Mouse (Mus musculus) frontal cortex, postnatal 25 days (tissue): ENCODE measurements around the gene Chd3.
"Not testable (repeated sequence)": the region's sequence is repeated elsewhere in the genome, so short reads cannot be mapped to it uniquely, and the experiment has no call there.

ENCODE experiments used
- DNase-seq, 2 experiments: peaks; one replicate each; pipeline ENCODE4 v3.0.0; 2022; ENCODE audit warnings: low spot score in 2 of 2

Gene Chd3

DNA sequence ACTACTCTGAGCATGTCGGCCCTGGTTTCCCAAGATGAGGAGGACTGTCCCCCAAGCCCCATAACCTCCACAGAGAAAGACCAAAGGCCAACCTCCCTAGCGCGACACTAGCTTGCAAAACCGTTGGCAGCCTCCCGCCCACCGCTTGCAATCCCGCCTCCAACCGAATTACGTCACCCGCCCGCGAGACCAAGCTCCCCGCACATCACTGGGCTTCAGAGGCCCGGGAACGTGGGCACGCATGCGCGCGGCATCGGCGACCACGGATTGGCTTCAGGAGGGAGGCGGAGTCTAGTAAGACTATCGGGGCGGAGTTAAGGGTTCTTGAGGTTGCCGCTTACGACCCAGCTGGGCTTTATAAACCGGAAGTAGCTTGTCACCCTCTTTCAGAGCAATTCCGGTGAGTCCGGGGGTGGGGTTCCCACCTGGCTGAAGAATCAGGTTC, 45.5 kb downstream of the Chd3 start, which contains the start of the genes Cntrob and Trappc1:
Cntrob (minus strand) TSS at position 109 of the 445 bp plus-strand sequence.
Trappc1 (plus strand) TSS at position 314 of the 445 bp plus-strand sequence.
- peak; percentile 92 to 96 for DNase-seq

DNA sequence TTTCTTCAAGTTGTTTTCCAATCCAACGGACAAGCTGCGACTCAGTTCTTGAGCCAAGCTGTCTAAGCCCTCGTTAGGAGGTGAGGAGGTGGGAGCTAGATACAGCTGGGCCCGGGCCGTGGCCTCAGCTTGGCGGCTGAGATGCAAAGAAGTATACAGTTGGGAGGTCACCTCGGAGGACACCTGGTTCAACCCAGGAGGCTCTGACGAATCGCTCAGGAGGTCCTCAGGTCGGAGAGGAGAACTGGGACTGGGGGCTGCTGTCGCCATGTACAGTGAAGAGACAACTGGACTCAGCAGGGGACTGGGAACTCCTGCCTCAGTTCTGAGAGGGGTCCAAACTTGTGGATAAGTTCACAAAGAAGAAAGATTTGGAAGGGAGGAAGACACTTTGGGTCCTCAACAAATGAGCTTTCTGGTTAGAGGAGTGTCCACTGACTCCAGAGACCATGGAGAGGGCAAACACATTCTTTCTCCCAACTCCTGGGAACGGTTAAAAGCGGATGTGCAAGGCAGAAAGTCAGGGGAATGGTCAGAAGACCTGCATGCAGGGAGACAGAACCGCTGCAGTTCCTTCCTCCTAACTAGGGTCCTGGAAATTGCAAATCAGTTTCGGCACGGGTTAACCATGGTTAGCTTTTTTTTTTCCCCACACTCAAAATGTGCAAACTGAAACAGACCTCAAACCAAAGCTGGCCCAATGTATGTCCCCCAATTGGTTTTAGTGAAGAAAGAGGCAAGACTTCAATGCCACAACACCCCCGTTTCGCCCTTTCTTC, 46.3 kb downstream of the Chd3 start:
- no peak for DNase-seq

DNA sequence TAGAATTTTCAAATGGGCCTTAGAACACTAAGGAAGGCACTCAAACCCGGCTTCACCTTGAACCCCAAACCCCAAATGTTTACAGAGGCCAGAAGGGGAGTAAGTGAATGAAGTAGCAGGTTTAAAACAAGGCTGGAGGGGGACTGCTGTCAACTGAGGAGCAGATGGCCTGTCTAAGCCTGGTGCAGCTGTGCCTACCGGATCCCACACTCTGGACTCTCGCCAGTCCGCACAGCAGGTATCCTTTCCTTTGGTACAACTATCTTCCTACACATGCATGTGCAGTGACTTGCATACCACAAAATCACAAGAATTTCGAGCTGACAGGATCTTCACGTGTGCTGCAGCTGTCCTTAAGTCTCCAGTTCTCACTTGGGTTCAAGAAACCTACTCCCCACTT, 47.2 kb downstream of the Chd3 start:
- no peak for DNase-seq

- no peak for DNase-seq
Measured at GRCm38 (mm10) chr11:69321580-69321979, 47.6 kb downstream of the Chd3 start.

DNA sequence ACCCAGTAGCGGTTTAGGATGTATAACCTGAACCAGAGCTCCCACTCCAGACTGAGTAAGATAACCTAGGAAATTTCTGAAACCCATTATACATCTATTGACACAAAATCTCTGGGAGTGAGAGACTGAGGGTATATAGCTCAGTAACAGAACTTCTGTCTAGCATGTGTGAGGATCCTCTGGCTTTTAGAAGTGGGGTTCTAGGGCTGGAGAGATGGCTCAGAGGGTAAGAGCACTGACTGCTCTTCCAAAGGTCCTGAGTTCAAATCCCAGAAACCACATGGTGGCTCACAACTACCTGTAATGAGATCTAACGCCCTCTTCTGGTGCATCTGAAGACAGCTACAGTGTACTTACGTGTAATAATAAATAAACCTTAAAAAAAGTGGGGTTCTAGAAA, 51.2 kb downstream of the Chd3 start:
- not testable (repeated sequence) for DNase-seq

DNA sequence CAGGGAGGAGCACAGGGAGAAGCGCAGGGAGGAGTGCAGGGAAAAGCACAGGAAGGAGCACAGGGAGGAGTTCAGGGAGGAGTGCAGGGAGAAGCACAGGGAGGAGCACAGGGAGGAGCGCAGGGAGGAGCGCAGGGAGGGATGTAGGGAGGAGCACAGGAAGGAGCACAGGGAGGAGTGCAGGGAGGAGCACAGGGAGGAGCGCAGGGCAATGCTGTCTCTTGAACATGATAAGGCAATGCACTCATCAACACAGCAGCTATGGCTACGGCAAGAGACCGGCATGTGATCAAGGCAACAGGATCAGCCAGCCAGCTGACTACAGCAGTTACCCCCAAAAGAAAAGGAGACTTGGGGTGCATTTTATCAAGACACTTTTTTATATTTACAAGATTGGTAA, 52.8 kb downstream of the Chd3 start:
- no peak for DNase-seq

DNA sequence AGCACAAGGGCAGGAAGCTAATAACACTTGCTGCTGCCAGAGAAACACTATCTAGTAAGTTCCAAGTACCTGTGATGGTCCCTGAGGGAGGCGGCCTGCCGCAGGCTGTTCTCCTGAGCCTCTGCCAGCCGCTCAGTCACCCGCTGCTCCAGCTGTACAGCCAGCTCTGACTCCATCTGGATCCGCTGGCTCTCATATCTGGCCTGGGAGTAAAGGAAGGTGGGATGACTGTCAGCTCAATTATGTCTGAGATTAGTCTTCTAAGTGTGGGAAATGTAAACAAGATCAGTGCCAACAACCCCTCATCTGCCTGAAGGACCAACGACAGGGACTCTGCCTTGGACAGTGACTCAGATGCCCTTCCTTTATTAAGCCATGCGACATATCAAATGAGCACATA, 57.9 kb downstream of the Chd3 start:
- no peak for DNase-seq

DNA sequence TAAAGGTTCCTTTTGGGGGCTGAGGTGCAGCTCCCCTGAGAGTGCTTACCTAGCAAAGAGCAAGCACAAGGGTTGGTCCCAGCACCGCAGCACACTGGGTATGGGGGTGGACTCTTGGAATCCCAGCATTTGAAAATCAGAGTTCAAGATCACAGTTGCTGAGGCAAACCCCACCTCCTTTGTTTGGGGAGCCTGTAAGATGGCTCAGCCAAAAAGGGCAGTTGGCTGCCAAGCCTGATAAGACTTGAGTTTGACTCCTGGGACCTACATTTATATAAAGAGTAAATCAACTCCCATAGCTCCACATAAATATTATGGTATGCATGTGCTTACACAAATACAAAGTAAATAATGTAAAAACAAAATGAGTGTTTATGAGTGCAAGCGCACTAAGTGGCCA, 63.2 kb downstream of the Chd3 start:
- no peak for DNase-seq

DNA sequence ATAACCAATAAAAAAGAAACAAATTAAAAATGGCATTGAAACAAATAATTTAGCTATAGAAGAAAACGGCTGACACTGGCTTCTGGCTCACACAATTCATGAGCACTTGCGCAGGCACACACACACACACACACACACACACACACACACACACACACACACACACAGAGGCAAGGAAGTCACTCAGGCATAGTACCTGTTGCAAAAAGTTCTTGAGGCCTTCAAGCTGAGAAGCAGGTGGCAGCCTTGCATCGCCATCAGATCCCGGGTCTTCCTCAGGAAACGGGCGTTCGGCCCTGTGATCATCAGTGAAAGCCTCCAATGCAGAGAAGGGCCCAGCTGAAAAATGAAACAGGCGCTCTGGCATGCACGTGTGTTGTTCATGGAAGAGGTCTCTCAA, 63.9 kb downstream of the Chd3 start:
- no peak for DNase-seq

GRCm38 (mm10) chr11:69302817-69303216, 66.4 kb downstream of the Chd3 start:
- no peak for DNase-seq

- no peak for DNase-seq
Measured at GRCm38 (mm10) chr11:69298231-69298630, 71.0 kb downstream of the Chd3 start.

DNA sequence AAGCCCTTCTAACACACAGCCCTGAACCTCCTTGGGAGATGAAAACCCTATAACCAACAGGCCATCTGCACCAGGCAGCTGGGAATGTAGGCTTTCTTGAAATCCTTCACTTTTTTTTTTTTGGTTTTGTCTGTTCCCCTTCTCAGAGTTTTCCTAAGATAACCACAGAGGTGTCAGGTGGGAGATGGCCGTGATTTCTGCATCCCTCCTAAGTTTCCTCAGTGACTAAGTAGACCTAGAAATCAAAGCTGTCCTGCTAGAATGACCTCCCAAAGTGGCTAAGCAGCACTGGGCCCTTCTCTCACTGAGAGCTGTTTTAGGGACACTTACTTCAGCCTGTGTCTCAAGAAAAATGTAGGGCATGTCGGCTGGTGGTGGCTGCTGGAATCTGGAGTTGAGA, 71.4 kb downstream of the Chd3 start:
- DNase-seq, result no peak

DNA sequence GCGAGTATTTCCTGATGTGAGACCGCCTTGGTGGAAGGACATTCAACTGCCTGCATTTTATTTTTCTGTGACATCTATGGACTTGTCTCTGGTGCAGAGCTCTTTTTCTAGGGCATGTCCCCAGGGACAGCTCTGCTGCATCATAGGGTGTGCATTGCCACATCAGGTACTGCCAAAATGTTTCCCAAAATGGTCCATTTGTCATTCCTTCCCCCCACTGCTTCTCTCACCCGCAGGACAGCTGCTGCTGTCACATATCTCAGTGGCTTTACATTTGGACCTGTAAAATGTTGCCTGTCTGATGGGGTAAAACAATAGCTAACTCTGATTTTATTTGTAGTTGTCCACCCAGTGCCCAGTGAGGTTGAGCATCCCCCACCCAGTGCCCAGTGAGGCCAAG, 73.9 kb downstream of the Chd3 start:
- DNase-seq, result no peak
